Mouse (Mus musculus) heart, adult 2 months (tissue): Measurements from ENCODE around the gene Ror2. TPM values are rescaled to one million over a fixed set of nuclear protein-coding genes. Genes with fewer than 3 reads are reported as not detected.

ENCODE experiments used
- DNase-seq, 2 experiments: peaks; one replicate each; pipeline ENCODE4 v3.0.0; 2021
- H3K27ac ChIP-seq: fragments of 200-600 bp; 2 replicates; pipeline ENCODE4 v1.8.1; 2022
- H3K27me3 ChIP-seq: fragments of 200-500 bp; 2 replicates; pipeline ENCODE4 v1.6.1; 2012; ENCODE audit warnings: mild to moderate bottlenecking, low read length, inconsistent platforms, mixed read lengths; ENCODE audit not compliant: control insufficient read depth, insufficient read depth
- H3K36me3 ChIP-seq: fragments of 200-500 bp; 2 replicates; pipeline ENCODE4 v1.6.1; 2012; ENCODE audit warnings: low read length, inconsistent platforms; ENCODE audit not compliant: control insufficient read depth, insufficient read depth
- H3K4me1 ChIP-seq: fragments of 200-500 bp; 2 replicates; pipeline ENCODE4 v1.6.1; 2011; ENCODE audit warnings: low read length; ENCODE audit not compliant: control insufficient read depth, insufficient read depth
- H3K4me3 ChIP-seq: fragments of 200-600 bp; 2 replicates; pipeline ENCODE4 v1.8.1; 2022
- H3K79me2 ChIP-seq: fragments of 200-500 bp; replicated peaks from 2 replicates; pipeline ENCODE4 v1.6.1; 2012; ENCODE audit warnings: mild to moderate bottlenecking, inconsistent platforms, low read length, moderate library complexity, mixed read lengths; ENCODE audit not compliant: control insufficient read depth, insufficient read depth
- H3K9ac ChIP-seq: fragments of 200-500 bp; 2 replicates; pipeline ENCODE4 v1.6.1; 2012; ENCODE audit warnings: low read depth, mild to moderate bottlenecking, control low read depth, inconsistent platforms, low read length, mixed read lengths
- CTCF ChIP-seq: fragments of 200-600 bp; IDR thresholded peaks from 2 replicates; pipeline ENCODE4 v1.8.1; 2022; ENCODE audit warnings: antibody characterized with exemption, mild to moderate bottlenecking, moderate library complexity
- EP300 ChIP-seq: fragments of 200-500 bp; IDR thresholded peaks from 2 replicates; pipeline ENCODE4 v1.6.1; 2011; ENCODE audit warnings: low read depth, low read length, control low read depth; ENCODE audit not compliant: insufficient read depth
- POLR2A ChIP-seq: fragments of 200-500 bp; IDR thresholded peaks from 2 replicates; pipeline ENCODE4 v1.6.1; 2011; ENCODE audit warnings: mild to moderate bottlenecking, low read depth, low read length, control low read depth; ENCODE audit not compliant: insufficient read depth
- WGBS: fragments of 180-500 bp; shearing (Covaris S2); methylation state at CpG from one replicate; pipeline ENCODE4 v1.1.7; 2018; 5-methylcytosine and 5-hydroxymethylcytosine counted together
- intact Hi-C: fragments of 180-260 bp; cut with DNase I; formaldehyde crosslinking; loops from one replicate; pipeline ENCODE4 v1.15.1; 2025
- polyA plus RNA-seq: library from polyadenylated mRNA; depleted of rRNA; stranded (reverse); fragments of >200 nt; gene quantifications from 2 replicates; pipeline ENCODE4 v1.2.3, GENCODE M21; 2012
- total RNA-seq, 2 experiments: library from RNA; stranded (reverse); gene quantifications; 2 replicates each; pipeline ENCODE4 v1.2.3; 2021

Ror2 gene
- total and polyA plus RNA-seq, 3 experiments = 1.1 to 1.9 (median 1.5) TPM

DNA sequence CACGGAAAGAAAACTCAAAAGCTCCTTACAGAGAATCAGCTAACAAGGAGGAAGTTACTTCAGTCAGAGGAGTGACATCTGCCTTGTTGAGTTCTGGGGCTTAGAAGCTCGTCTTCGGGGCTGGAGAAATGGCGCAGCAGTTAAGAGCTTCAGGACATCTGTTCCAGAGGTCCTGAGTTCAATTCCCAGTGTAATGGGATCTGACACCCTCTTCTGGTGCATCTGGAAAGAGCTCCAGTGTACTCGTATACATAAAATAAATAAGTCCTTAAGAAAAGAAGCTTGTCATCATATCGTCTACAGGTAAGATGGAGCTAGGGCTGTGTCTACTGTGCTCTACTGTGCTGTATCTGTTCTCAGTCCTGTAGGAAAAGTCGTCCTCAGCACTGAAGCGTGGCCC is 19.3 kb upstream of the Ror2 start:
- Histone ChIP-seq H3K27me3 (no peaks in the 10 kb centered on the region; the same call in 1 of the 2 replicates), H3K4me3 (no peak overlapping the region), H3K4me1 (no peaks in the 10 kb centered on the region; the same call in none of the 2 replicates), H3K9ac (no peak overlapping the region), H3K36me3 (no peaks in the 10 kb centered on the region), H3K79me2 (no peaks in the 10 kb centered on the region), H3K27ac (no peak overlapping the region)
- TF ChIP-seq CTCF (no peak), POLR2A (no peak), EP300 (no peak)
- no peak for DNase-seq
- 81% methylated on average over 8 of the region's 8 CpGs for WGBS
- intact Hi-C loops = no loop called here

DNA sequence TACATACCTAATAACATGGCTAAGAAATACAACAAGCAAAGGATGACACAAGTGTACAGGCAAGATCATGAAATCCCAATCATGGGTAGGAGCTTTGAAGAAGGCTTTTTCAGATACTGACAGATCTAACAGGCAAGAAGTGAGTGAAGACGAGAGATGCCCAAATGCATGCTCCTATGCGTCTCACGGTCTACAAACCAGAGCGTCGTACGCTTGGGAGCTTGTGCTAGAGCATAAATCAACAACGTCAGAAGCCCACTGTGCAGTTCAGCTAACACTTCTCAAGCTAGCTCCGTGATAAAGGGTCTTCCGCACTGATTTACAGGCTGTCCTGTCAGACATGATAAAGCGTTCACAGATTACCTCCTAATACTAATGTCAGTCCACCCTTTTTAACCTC is 16.8 kb upstream of the Ror2 start:
- Histone ChIP-seq H3K79me2 (no peaks in the 10 kb centered on the region), H3K36me3 (no peaks in the 10 kb centered on the region), H3K4me3 (no peak overlapping the region), H3K4me1 (no peaks in the 10 kb centered on the region), H3K27ac (no peak overlapping the region), H3K9ac (no peak overlapping the region), H3K27me3 (no peaks in the 10 kb centered on the region)
- WGBS = 81% methylated on average over 10 of the region's 10 CpGs
- no peak for DNase-seq
- intact Hi-C loops = no loop called here
- TF ChIP-seq CTCF (no peak), POLR2A (no peak), EP300 (no peak)

DNA sequence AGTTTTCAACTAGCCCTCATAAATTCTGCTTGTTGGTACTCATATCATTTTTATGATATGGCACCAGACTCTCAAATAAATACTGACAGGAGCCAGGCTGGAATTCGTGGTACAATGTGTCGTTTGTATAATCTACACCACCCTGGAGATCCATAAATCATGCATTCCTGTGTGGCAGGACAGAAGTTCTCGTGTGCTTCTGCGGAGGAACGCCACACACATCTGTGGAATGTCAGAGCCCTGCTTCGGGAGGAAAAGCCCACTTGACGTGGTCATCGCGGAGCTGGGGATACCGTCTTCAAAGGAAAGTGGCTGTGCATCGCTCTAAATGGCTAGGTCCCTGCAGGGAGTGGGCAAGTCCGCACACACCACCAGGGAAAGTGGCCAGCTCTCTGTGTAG is 7.1 kb upstream of the Ror2 start:
- no peaks in the 10 kb centered on the region for H3K27me3 ChIP-seq
- no peaks in the 10 kb centered on the region for H3K36me3 ChIP-seq
- 34% methylated on average over 12 of the region's 12 CpGs for WGBS
- no peaks in the 10 kb centered on the region for H3K4me1 ChIP-seq
- TF ChIP-seq CTCF (no peak), POLR2A (no peak), EP300 (no peak)
- no peak overlapping the region for H3K27ac ChIP-seq
- intact Hi-C loops = no loop called here
- H3K79me2 ChIP-seq = no peaks in the 10 kb centered on the region
- no peak overlapping the region for H3K4me3 ChIP-seq
- no peak overlapping the region for H3K9ac ChIP-seq
- DNase-seq = no peak

DNA sequence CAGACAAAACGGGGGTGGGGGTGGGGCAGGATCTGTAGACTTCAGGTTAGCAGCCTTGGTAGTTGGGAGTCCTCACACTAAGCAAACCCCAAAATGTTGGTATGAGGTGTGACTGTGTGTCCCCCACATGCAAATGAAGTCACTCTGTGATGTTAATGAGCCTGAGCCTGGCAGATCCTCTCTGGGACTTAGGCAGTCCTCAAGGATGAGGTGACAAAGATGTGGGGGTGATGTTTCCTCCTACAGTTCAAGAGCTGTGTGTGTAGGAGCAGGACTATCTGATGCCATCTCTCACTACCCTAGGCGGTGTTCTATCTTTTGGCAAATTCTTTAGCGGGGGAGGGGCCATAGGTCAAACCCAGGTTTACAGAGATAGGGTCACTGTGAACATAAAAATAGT is 6.3 kb upstream of the Ror2 start:
- no peak overlapping the region for H3K9ac ChIP-seq
- no peak for DNase-seq
- no peaks in the 10 kb centered on the region for H3K36me3 ChIP-seq
- H3K4me1 ChIP-seq = no peaks in the 10 kb centered on the region
- H3K27me3 ChIP-seq = no peaks in the 10 kb centered on the region
- H3K4me3 ChIP-seq = no peak overlapping the region
- intact Hi-C loops = no loop called here
- no peaks in the 10 kb centered on the region for H3K79me2 ChIP-seq
- H3K27ac ChIP-seq = no peak overlapping the region
- TF ChIP-seq POLR2A (no peak), CTCF (no peak), EP300 (no peak)
- WGBS = 41% methylated on average over 3 of the region's 3 CpGs

DNA sequence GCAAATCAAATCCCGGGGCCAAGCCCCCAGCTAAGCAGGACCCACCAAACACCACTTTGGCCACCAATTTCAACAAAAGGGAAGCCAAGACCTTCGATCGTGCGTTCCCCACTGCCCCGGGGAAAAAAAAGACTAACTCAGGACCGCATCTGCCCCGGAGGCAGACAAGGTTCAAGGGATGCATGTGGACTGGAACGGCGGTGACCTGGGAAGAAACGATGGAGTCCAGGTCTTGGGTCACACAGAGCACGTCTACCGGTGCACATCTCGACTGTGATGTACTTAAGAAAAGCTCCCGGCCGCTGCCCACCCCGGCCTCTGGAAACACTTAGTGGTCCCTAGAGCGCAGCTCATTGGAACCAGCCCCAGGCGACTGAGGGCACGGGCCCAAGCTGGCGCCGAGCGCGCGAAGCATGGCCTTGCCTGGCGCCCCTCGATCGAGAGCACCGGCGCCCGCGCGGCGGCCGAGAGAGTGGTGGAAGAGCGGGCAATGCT is 616 bp downstream of the Ror2 start:
- peak; percentile 45 to 63 for DNase-seq

DNA sequence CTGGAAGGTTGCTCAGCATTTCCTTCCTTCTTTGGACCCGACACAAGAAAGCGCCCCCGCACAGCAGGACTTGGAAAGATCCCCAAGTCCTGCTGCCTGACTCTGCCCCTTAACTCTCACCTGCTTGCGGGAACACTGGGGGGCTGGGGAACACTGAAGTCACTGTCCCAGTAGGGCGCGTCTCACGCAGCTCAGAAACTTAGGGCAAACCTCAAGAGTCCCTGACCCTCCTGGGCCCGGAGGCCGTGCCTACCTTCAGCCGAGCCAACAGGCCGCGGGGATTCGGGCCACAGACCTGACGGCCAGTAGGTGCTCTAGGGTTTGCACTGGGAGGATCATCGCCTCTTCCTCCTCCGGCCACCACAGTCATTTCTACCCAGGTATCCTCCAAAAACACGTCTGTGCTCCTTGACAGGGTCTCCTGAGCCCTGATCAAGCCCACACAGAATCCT is 1.2 kb downstream of the Ror2 start:
- no peaks in the 10 kb centered on the region for H3K79me2 ChIP-seq
- no peaks in the 10 kb centered on the region for H3K36me3 ChIP-seq
- H3K4me3 ChIP-seq = peak overlapping the region; percentile 55
- no peaks in the 10 kb centered on the region for H3K4me1 ChIP-seq
- peak overlapping the region; percentile 2 for H3K9ac ChIP-seq
- intact Hi-C loops = loop anchor here (2.0 kb wide), 1 partner anchor 22 kb away; no protein-coding TSS in a partner anchor
- H3K27ac ChIP-seq = no peak overlapping the region; the same call in 1 of the 2 replicates
- peaks cover 5% of the 10 kb centered on the region; the same call in 1 of the 2 replicates for H3K27me3 ChIP-seq
- DNase-seq = peak in 1 of 2 experiments; percentile 31
- 32% methylated on average over 17 of the region's 17 CpGs for whole genome bisulfite sequencing
- TF ChIP-seq POLR2A = no peak
- TF ChIP-seq CTCF = no peak
- no peak for TF ChIP-seq EP300

More for the DNA sequence above, 616 bp downstream of the Ror2 start:
- no peaks in the 10 kb centered on the region for H3K4me1 ChIP-seq
- H3K36me3 ChIP-seq = no peaks in the 10 kb centered on the region
- H3K27me3 ChIP-seq = peaks cover 5% of the 10 kb centered on the region; the same call in 1 of the 2 replicates
- TF ChIP-seq CTCF (no peak), EP300 (no peak), POLR2A (no peak)
- H3K4me3 ChIP-seq = peak overlapping the region; percentile 55
- WGBS = 3% methylated on average over 35 of the region's 35 CpGs
- H3K79me2 ChIP-seq = no peaks in the 10 kb centered on the region
- H3K27ac ChIP-seq = peak overlapping the region; percentile 43; the same call in 1 of the 2 replicates
- intact Hi-C loops = loop anchor here (2.0 kb wide), 1 partner anchor 23 kb away; no protein-coding TSS in a partner anchor
- peak overlapping the region; percentile 62 for H3K9ac ChIP-seq
